Mouse (Mus musculus) MEL (cell line): ENCODE measurements around the gene Ccdc158. TPM values are rescaled to one million over a fixed set of nuclear protein-coding genes. Genes with fewer than 3 reads are reported as not detected.

Source experiments
- DNase-seq: peaks from one replicate; pipeline ENCODE4 v3.0.0; 2011; ENCODE audit warnings: low read depth, low spot score
- H3K27ac ChIP-seq: 2 replicates; pipeline ENCODE4 v1.5.1; 2012; ENCODE audit warnings: low read depth, mild to moderate bottlenecking, control low read depth, low read length, moderate library complexity; ENCODE audit not compliant: control insufficient read depth
- H3K27me3 ChIP-seq, 2 experiments: fragments of 150-350 bp in 1 of 2; sonication (generic) in 1 of 2; 2 replicates each; pipeline ENCODE4 v1.6.1; 2012; ENCODE audit warnings: low read length in 2 of 2, mild to moderate bottlenecking in 2 of 2, improper control_type of control experiment in 1 of 2, moderate library complexity in 1 of 2; ENCODE audit not compliant: insufficient read depth in 2 of 2, control insufficient read depth in 1 of 2
- H3K36me3 ChIP-seq, 2 experiments: 2 replicates each; pipeline ENCODE4 v1.6.1; 2012 to 2014; ENCODE audit warnings: low read length in 2 of 2, improper control_type of control experiment in 1 of 2, inconsistent platforms in 1 of 2, mild to moderate bottlenecking in 1 of 2; ENCODE audit not compliant: insufficient read depth in 2 of 2, control insufficient read depth in 1 of 2
- H3K4me1 ChIP-seq, 2 experiments: fragments of 150-350 bp in 1 of 2; sonication (generic) in 1 of 2; 2 replicates each; pipeline ENCODE4 v1.6.1; 2012; ENCODE audit warnings: low read length in 2 of 2, improper control_type of control experiment in 1 of 2, mild to moderate bottlenecking in 1 of 2; ENCODE audit not compliant: insufficient read depth in 2 of 2, control insufficient read depth in 1 of 2
- H3K4me3 ChIP-seq, 2 experiments: fragments of 150-350 bp in 1 of 2; sonication (generic) in 1 of 2; 2 replicates each; pipeline ENCODE4 v1.5.1; 2012; ENCODE audit warnings: low read depth in 2 of 2, low read length in 2 of 2, mild to moderate bottlenecking in 2 of 2, moderate library complexity in 2 of 2, control low read depth in 1 of 2, improper control_type of control experiment in 1 of 2; ENCODE audit not compliant: control insufficient read depth in 1 of 2, insufficient read depth in 1 of 2
- H3K79me2 ChIP-seq: 2 replicates; pipeline ENCODE4 v1.6.1; 2012; ENCODE audit warnings: mild to moderate bottlenecking, low read length, moderate library complexity; ENCODE audit not compliant: control insufficient read depth, poor library complexity, insufficient read depth
- H3K9ac ChIP-seq: 2 replicates; pipeline ENCODE4 v1.6.1; 2012; ENCODE audit warnings: low read depth, mild to moderate bottlenecking, control low read depth, low read length, moderate library complexity; ENCODE audit not compliant: control insufficient read depth, poor library complexity, severe bottlenecking
- H3K9me3 ChIP-seq: fragments of 150-350 bp; sonication (generic); replicated peaks from 2 replicates; pipeline ENCODE4 v1.6.1; 2012; ENCODE audit warnings: mild to moderate bottlenecking, low read length, improper control_type of control experiment, moderate library complexity; ENCODE audit not compliant: insufficient read depth
- BHLHE40 ChIP-seq: IDR thresholded peaks from 2 replicates; pipeline ENCODE4 v1.6.1; 2012; ENCODE audit warnings: low read depth, mild to moderate bottlenecking, inconsistent platforms, low read length, improper control_type of control experiment, borderline replicate concordance
- CHD2 ChIP-seq: IDR thresholded peaks from 2 replicates; pipeline ENCODE4 v1.6.1; 2011; ENCODE audit warnings: low read length, improper control_type of control experiment
- CTCF ChIP-seq, 3 experiments: IDR thresholded peaks in 2 of 3; conservative IDR thresholded peaks in 1 of 3; 2 replicates each; pipeline ENCODE4 v1.5.1; 2011 to 2012; ENCODE audit warnings: low read length in 3 of 3, low read depth in 2 of 3, mild to moderate bottlenecking in 2 of 3, improper control_type of control experiment in 1 of 3, inconsistent platforms in 1 of 3, mixed read lengths in 1 of 3, moderate library complexity in 1 of 3; ENCODE audit not compliant: control insufficient read depth in 1 of 3, insufficient read depth in 1 of 3, poor library complexity in 1 of 3, severe bottlenecking in 1 of 3
- GABPA ChIP-seq: IDR thresholded peaks from 2 replicates; pipeline ENCODE4 v1.6.1; 2012; ENCODE audit warnings: low read depth, mild to moderate bottlenecking, inconsistent platforms, low read length, improper control_type of control experiment, moderate library complexity
- MAFK ChIP-seq: IDR thresholded peaks from 2 replicates; pipeline ENCODE4 v1.6.1; 2011; ENCODE audit warnings: low read depth, mild to moderate bottlenecking, low read length, improper control_type of control experiment, borderline replicate concordance
- NELFE ChIP-seq: IDR thresholded peaks from 2 replicates; pipeline ENCODE4 v1.6.1; 2011; ENCODE audit warnings: low read depth, low read length, improper control_type of control experiment
- NRF1 ChIP-seq: IDR thresholded peaks from 2 replicates; pipeline ENCODE4 v1.6.1; 2014; ENCODE audit warnings: low read depth, mild to moderate bottlenecking, inconsistent platforms, low read length, improper control_type of control experiment, moderate library complexity; ENCODE audit not compliant: poor library complexity, insufficient read depth, severe bottlenecking
- POLR2AphosphoS2 ChIP-seq: IDR thresholded peaks from 2 replicates; pipeline ENCODE4 v1.6.1; 2011; ENCODE audit warnings: low read length, improper control_type of control experiment
- POLR2AphosphoS5 ChIP-seq: IDR thresholded peaks from 2 replicates; pipeline ENCODE4 v1.6.1; 2012; ENCODE audit warnings: low read depth, borderline replicate concordance, mild to moderate bottlenecking, inconsistent platforms, low read length, moderate library complexity, mixed read lengths
- RAD21 ChIP-seq: IDR thresholded peaks from 2 replicates; pipeline ENCODE4 v1.6.1; 2011; ENCODE audit warnings: mild to moderate bottlenecking, low read depth, low read length, improper control_type of control experiment
- RCOR1 ChIP-seq: IDR thresholded peaks from 2 replicates; pipeline ENCODE4 v1.6.1; 2012; ENCODE audit warnings: low read depth, mild to moderate bottlenecking, inconsistent platforms, low read length, improper control_type of control experiment
- UBTF ChIP-seq: IDR thresholded peaks from 2 replicates; pipeline ENCODE4 v1.6.1; 2012; ENCODE audit warnings: low read depth, mild to moderate bottlenecking, inconsistent platforms, low read length, improper control_type of control experiment, moderate library complexity, borderline replicate concordance; ENCODE audit not compliant: insufficient read depth
- USF2 ChIP-seq, 2 experiments: IDR thresholded peaks; 2 replicates each; pipeline ENCODE4 v1.6.1; 2011 to 2012; ENCODE audit warnings: improper control_type of control experiment in 2 of 2, low read length in 2 of 2, borderline replicate concordance in 1 of 2, inconsistent platforms in 1 of 2, low read depth in 1 of 2, mild to moderate bottlenecking in 1 of 2; ENCODE audit not compliant: insufficient read depth in 1 of 2
- ZC3H11A ChIP-seq: IDR thresholded peaks from 2 replicates; pipeline ENCODE4 v1.6.1; 2012; ENCODE audit warnings: low read depth, mild to moderate bottlenecking, inconsistent platforms, low read length, improper control_type of control experiment
- ZKSCAN1 ChIP-seq: IDR thresholded peaks from 2 replicates; pipeline ENCODE4 v1.6.1; 2012; ENCODE audit warnings: low read depth, mild to moderate bottlenecking, inconsistent platforms, low read length, improper control_type of control experiment, moderate library complexity
- ZNF384 ChIP-seq: IDR thresholded peaks from 2 replicates; pipeline ENCODE4 v1.6.1; 2012; ENCODE audit warnings: low read depth, mild to moderate bottlenecking, inconsistent platforms, low read length, improper control_type of control experiment
- polyA plus RNA-seq, 2 experiments: library from polyadenylated mRNA; stranded (reverse) in 1 of 2; unstranded in 1 of 2; fragments of >175 nt in 1 of 2; fragments of >200 nt in 1 of 2; gene quantifications; 2 replicates each; pipeline versions ENCODE4 v1.2.1 to v1.2.4; 2012; ENCODE audit warnings: low replicate concordance in 2 of 2, low read depth in 1 of 2; ENCODE audit not compliant: insufficient read length in 2 of 2, insufficient read depth in 1 of 2, missing spikeins in 1 of 2
- total RNA-seq: library from RNA; depleted of rRNA; stranded (reverse); fragments of 300-350 nt; gene quantifications from 2 replicates; pipeline ENCODE4 v1.2.3, GENCODE M21; 2012

Ccdc158 gene
- total and polyA plus RNA-seq, 3 experiments, result 0.28 TPM; not detected in 2

DNA sequence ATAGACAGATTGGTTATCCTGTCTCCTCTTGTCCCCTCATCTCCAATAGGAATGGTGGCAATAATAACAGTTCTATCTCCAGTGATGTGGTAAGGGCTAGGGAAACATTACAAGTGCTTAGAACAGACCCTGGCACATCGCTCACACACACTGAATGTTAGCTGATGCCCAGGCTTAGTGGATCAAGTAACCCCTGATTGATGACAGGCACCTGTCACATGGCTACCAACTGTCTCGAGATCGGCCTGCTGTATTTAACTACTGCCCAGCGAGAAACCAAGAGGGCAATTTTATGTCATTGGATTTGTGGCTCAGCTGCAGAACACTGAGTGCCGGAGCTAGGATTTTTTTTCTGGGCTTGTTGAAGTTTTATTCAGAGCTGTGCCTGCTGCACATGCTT lies 80.0 kb downstream of the Ccdc158 start:
- no peak overlapping the region for H3K9ac ChIP-seq

GRCm38 (mm10) chr5:92585932-92586331 lies 89.1 kb downstream of the Ccdc158 start:
- TF ChIP-seq RAD21 (no peak), CTCF (IDR thresholded peaks at IDR 0.05 in 2 of 3, conservative IDR thresholded peaks at IDR 0.05 in 1 of 3; ENCODE audit: control insufficient read depth in 1 of 3, insufficient read depth in 1 of 3, low read depth in 2 of 3, low read length in 3 of 3, poor library complexity in 1 of 3, severe bottlenecking in 1 of 3) (no peak), NRF1 (no peak), POLR2AphosphoS5 (no peak), GABPA (no peak), ZNF384 (no peak), RCOR1 (no peak), MAFK (no peak), UBTF (no peak)
- peaks cover 0 to 1% of the 10 kb centered on the region in 2 experiments; a peak in 3 of 4 replicates for H3K27me3 ChIP-seq
- H3K27ac ChIP-seq, result no peak overlapping the region
- no peaks in the 10 kb centered on the region for H3K79me2 ChIP-seq
- no peaks in the 10 kb centered on the region for H3K9me3 ChIP-seq
- H3K9ac ChIP-seq, result no peak overlapping the region
- no peaks in the 10 kb centered on the region for H3K36me3 ChIP-seq
- DNase-seq, result no peak
- H3K4me1 ChIP-seq, result no peaks in the 10 kb centered on the region
- no peak overlapping the region for H3K4me3 ChIP-seq

More for the DNA sequence above, 80.0 kb downstream of the Ccdc158 start:
- Histone ChIP-seq H3K27me3 (peaks cover 0 to 1% of the 10 kb centered on the region in 2 experiments; a peak in 2 of 4 replicates), H3K27ac (no peak overlapping the region), H3K4me1 (no peaks in the 10 kb centered on the region), H3K36me3 (no peaks in the 10 kb centered on the region), H3K79me2 (no peaks in the 10 kb centered on the region), H3K9me3 (no peaks in the 10 kb centered on the region), H3K4me3 (no peak overlapping the region)
- no peak for TF ChIP-seq USF2 (IDR thresholded peaks at IDR 0.05; ENCODE audit: borderline replicate concordance in 1 of 2, insufficient read depth in 1 of 2, low read depth in 1 of 2, low read length in 2 of 2)
- TF ChIP-seq CHD2, result no peak
- TF ChIP-seq ZKSCAN1, result no peak
- no peak for TF ChIP-seq POLR2AphosphoS2
- TF ChIP-seq GABPA, result no peak
- no peak for DNase-seq

DNA sequence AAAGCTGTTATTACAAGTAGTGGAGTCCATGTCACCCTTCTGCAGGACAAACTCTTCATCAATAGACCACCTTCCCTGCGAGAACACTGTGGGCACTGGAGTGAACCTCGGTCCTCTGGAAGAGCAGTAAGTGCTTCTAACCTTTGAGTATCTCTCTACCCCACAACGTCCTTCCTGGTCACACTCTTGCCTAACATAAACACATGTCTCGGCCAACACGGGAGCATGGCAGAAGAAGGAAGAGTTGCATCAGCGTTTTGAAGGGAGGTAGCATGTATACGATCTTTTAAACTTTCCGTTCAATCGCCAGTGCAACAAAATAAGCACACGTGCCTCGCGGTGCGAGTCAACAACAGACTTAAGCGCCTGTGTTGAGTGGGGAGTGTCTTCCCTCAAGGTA lies 95.5 kb downstream of the Ccdc158 start:
- Histone ChIP-seq H3K4me1 (no peaks in the 10 kb centered on the region), H3K4me3 (no peak overlapping the region), H3K27ac (no peak overlapping the region), H3K9ac (no peak overlapping the region)
- TF ChIP-seq BHLHE40, result no peak
- no peak for TF ChIP-seq CTCF (IDR thresholded peaks at IDR 0.05 in 2 of 3, conservative IDR thresholded peaks at IDR 0.05 in 1 of 3; ENCODE audit: control insufficient read depth in 1 of 3, insufficient read depth in 1 of 3, low read depth in 2 of 3, low read length in 3 of 3, poor library complexity in 1 of 3, severe bottlenecking in 1 of 3)
- no peak for TF ChIP-seq RAD21
- no peak for TF ChIP-seq ZKSCAN1
- TF ChIP-seq ZC3H11A, result no peak
- no peak for TF ChIP-seq NELFE
- no peak for TF ChIP-seq CHD2
- TF ChIP-seq, all 39 proteins: peak for 0
- Histone ChIP-seq H3K79me2 (no peaks in the 10 kb centered on the region), H3K9me3 (no peaks in the 10 kb centered on the region), H3K36me3 (no peaks in the 10 kb centered on the region), H3K27me3 (0 out of 4 replicates have a peak, but pooled peaks cover 0 to 2% of the 10 kb centered on the region in 2 experiments)
- no peak for DNase-seq
